Mouse (Mus musculus): ENCODE data around the gene Cryzl2. TPM values are rescaled to one million over a fixed set of nuclear protein-coding genes. Genes with fewer than 3 reads are reported as not detected.

Gene Cryzl2
- total and polyA plus RNA-seq, 3 experiments = 8.4 to 15.2 (median 9.5) TPM

- WGBS = 85% methylated on average over 6 of the region's 6 CpGs
- Histone ChIP-seq H3K4me1 (ENCODE audit: control insufficient read depth, insufficient read depth, low read length) (no peaks in the 10 kb centered on the region), H3K27me3 (ENCODE audit: control insufficient read depth, insufficient read depth, low read length) (peaks cover 6% of the 10 kb centered on the region), H3K27ac (no peak overlapping the region), H3K9ac (ENCODE audit: low read depth, low read length) (no peak overlapping the region), H3K36me3 (ENCODE audit: control insufficient read depth, insufficient read depth, low read length) (no peaks in the 10 kb centered on the region), H3K79me2 (replicated peaks; ENCODE audit: control insufficient read depth, insufficient read depth, low read length) (0 out of 2 replicates have a peak, but pooled peaks cover 3% of the 10 kb centered on the region), H3K4me3 (no peak overlapping the region)
- no peak for DNase-seq
- intact Hi-C loops (cut with DNase I) = no loop called here
- TF ChIP-seq CTCF (IDR thresholded peaks at IDR 0.05) (no peak), EP300 (IDR thresholded peaks at IDR 0.05; ENCODE audit: insufficient read depth, low read depth, low read length) (no peak), POLR2A (IDR thresholded peaks at IDR 0.05; ENCODE audit: insufficient read depth, low read depth, low read length) (no peak)
Observed at GRCm38 (mm10) chr1:157503071-157503470, 44.7 kb downstream of the Cryzl2 start.

DNA sequence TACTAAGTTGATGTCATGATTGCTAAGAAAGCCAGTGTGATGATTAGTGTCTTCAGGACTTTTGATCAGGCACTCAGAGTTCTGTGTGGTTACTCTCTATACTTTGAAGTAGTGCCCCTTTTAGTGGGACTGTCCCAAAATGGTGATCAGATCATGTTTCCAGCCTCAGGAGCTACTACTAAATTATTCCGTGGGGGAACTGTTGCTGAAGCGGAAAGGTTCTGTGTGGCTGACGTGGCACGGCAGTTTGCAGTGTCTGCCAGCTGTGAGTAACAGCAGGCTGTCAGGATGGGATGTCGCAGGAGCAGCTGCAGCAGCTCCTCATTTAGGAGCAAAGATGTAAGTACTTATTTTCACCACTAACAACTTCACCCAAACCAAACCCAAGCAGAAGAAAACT, 48.1 kb downstream of the Cryzl2 start, which contains the start of gene Sec16b:
Sec16b (plus strand) TSS at position 207 of the 400 bp plus-strand sequence.
- H3K4me3 ChIP-seq = no peak within 1 kb of the TSS
- H3K27ac ChIP-seq = peak within 1 kb of the TSS; percentile 12
- H3K9ac ChIP-seq (ENCODE audit: low read depth, low read length) = no peak within 1 kb of the TSS
- no peaks in the 10 kb centered on the region for H3K4me1 ChIP-seq (ENCODE audit: control insufficient read depth, insufficient read depth, low read length)
- no peaks in the 10 kb centered on the region for H3K79me2 ChIP-seq (replicated peaks; ENCODE audit: control insufficient read depth, insufficient read depth, low read length)
- TF ChIP-seq EP300 (IDR thresholded peaks at IDR 0.05; ENCODE audit: insufficient read depth, low read depth, low read length) (no peak), POLR2A (IDR thresholded peaks at IDR 0.05; ENCODE audit: insufficient read depth, low read depth, low read length) (peak; percentile 57), CTCF (IDR thresholded peaks at IDR 0.05) (no peak)
- intact Hi-C loops (cut with DNase I) = no loop called here
- peak; percentile 50 to 67 for DNase-seq
- 46% methylated on average over 5 of the region's 5 CpGs for WGBS
- H3K27me3 ChIP-seq (ENCODE audit: control insufficient read depth, insufficient read depth, low read length) = no peaks in the 10 kb centered on the region
- no peaks in the 10 kb centered on the region for H3K36me3 ChIP-seq (ENCODE audit: control insufficient read depth, insufficient read depth, low read length)

DNA sequence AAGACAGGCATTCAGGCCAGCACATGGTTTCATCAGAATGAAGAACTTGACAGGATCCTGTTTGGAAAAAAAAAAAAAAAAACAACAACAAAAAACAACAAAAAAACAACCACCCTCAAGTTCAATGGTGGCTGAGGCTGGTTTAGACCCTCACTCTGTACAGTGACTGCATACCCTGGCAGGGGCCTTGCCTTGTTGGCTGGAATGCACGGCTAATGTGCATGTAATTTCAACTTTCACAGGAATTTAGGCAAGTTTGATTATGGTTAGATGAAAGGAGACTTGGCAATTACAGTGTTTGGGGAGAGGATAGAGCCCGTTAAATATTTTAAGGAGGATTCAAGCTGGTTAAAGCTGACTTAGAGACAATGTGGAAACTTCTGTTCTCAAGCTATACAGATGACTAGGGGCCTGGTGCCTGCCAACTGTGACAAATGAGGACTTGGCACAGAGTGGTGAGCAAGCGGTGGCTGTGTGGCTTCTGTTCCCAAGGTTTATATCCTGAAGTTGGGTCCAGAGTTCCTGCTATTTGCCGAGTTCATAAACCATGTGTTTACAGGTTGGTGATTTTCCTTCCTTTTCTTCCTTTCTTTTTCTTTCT, 48.7 kb downstream of the Cryzl2 start:
- intact Hi-C loops (cut with DNase I) = no loop called here
- H3K9ac ChIP-seq (ENCODE audit: low read depth, low read length) = no peak overlapping the region
- H3K27ac ChIP-seq = peak overlapping the region; percentile 12
- WGBS = 58% methylated on average over 4 of the region's 4 CpGs
- H3K4me3 ChIP-seq = no peak overlapping the region
- no peaks in the 10 kb centered on the region for H3K36me3 ChIP-seq (ENCODE audit: control insufficient read depth, insufficient read depth, low read length)
- no peaks in the 10 kb centered on the region for H3K27me3 ChIP-seq (ENCODE audit: control insufficient read depth, insufficient read depth, low read length)
- TF ChIP-seq POLR2A (IDR thresholded peaks at IDR 0.05; ENCODE audit: insufficient read depth, low read depth, low read length) = no peak
- TF ChIP-seq CTCF (IDR thresholded peaks at IDR 0.05) = no peak
- no peak for DNase-seq
- H3K4me1 ChIP-seq (ENCODE audit: control insufficient read depth, insufficient read depth, low read length) = no peaks in the 10 kb centered on the region
- H3K79me2 ChIP-seq (replicated peaks; ENCODE audit: control insufficient read depth, insufficient read depth, low read length) = no peaks in the 10 kb centered on the region

DNA sequence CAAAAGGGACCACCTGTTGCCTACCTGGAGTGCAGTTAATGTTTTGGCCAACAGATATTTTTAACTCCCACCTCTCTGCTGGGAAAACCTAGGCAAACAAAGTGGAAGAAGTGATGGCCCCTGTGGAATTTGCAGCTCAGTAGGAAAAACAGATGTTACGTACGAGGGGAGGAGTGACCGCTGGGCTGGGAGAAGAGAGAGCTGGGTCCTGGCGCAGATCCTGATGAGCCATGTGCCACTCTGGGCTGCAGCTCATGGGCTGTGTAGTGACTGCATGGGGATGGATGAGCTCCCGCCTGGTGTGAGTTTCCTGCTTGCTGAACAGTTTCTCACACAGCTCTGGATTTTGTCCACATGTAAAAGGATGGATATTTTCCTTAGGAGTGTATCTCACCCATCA, 49.4 kb downstream of the Cryzl2 start:
- WGBS = 48% methylated on average over 5 of the region's 5 CpGs
- Histone ChIP-seq H3K79me2 (replicated peaks; ENCODE audit: control insufficient read depth, insufficient read depth, low read length) (no peaks in the 10 kb centered on the region), H3K27ac (no peak overlapping the region)

DNA sequence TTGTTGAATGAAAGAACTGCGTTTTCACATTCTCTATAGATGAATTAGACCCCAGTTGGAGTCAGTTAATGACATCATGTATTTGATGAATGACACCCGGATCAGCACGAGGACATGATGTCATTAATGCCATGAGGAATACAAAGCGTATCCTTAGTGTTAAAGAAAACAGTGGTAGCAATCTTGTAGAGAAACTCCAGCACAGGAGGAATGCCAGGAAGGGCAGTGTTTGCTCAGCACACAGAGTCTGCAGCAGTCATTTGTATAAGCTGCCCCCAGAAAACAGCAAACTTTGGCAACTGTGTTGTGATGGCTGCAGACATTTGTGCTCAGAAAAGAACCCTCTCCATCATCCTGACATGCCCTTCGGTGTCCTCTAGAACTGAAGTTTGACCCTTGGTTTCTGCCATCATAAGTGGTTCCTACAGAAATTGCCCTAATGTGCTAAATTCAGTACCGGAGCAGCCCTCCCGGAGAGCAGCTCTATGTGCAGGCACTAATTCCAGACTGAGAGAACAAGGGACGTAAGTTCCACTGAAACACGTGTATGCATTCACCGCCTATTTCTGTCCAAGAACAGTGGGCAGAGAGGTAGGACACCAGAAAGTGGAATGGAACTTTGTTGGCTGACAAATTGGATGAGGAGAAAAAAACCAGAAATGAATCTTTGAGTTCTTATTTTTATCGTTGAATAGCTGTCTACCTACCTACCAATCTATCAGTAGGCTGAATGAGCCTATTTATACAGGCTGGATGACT, 54.5 kb downstream of the Cryzl2 start:
- intact Hi-C loops (cut with DNase I) = no loop called here

More for the DNA sequence above, 49.4 kb downstream of the Cryzl2 start:
- no peak overlapping the region for H3K9ac ChIP-seq (ENCODE audit: low read depth, low read length)
- no peaks in the 10 kb centered on the region for H3K36me3 ChIP-seq (ENCODE audit: control insufficient read depth, insufficient read depth, low read length)
- TF ChIP-seq POLR2A (IDR thresholded peaks at IDR 0.05; ENCODE audit: insufficient read depth, low read depth, low read length) (no peak), EP300 (IDR thresholded peaks at IDR 0.05; ENCODE audit: insufficient read depth, low read depth, low read length) (no peak), CTCF (IDR thresholded peaks at IDR 0.05) (no peak)
- no peak overlapping the region for H3K4me3 ChIP-seq
- DNase-seq = peak; percentile 47 to 59
- no peaks in the 10 kb centered on the region for H3K4me1 ChIP-seq (ENCODE audit: control insufficient read depth, insufficient read depth, low read length)
- no peaks in the 10 kb centered on the region for H3K27me3 ChIP-seq (ENCODE audit: control insufficient read depth, insufficient read depth, low read length)
- intact Hi-C loops (cut with DNase I) = no loop called here

DNA sequence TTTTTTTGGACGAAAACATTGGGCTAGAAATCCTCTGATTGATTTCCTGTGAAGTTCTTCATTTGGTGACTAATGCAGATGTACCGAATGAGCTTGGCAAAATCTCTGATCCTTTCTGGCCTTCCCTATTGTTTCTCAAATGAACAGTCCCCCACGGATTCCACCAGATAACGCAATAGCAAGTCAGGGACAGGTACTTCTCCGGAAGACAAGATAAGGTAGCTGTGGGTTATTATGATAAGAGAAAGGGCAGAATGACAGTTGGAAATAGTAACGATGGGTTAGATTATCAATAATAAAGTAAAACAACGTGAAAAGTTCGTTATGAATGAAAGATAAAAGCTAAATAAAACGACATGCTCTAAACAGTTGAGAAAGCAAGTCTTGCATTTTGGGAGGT, 55.2 kb downstream of the Cryzl2 start:
- TF ChIP-seq POLR2A (IDR thresholded peaks at IDR 0.05; ENCODE audit: insufficient read depth, low read depth, low read length) (no peak), EP300 (IDR thresholded peaks at IDR 0.05; ENCODE audit: insufficient read depth, low read depth, low read length) (no peak), CTCF (IDR thresholded peaks at IDR 0.05) (no peak)
- DNase-seq = no peak
- WGBS = 44% methylated on average over 9 of the region's 9 CpGs

More for the DNA sequence above, 54.5 kb downstream of the Cryzl2 start:
- H3K27me3 ChIP-seq (ENCODE audit: control insufficient read depth, insufficient read depth, low read length) = no peaks in the 10 kb centered on the region
- no peak overlapping the region for H3K27ac ChIP-seq
- no peak overlapping the region for H3K9ac ChIP-seq (ENCODE audit: low read depth, low read length)
- no peaks in the 10 kb centered on the region for H3K36me3 ChIP-seq (ENCODE audit: control insufficient read depth, insufficient read depth, low read length)
- no peaks in the 10 kb centered on the region for H3K4me1 ChIP-seq (ENCODE audit: control insufficient read depth, insufficient read depth, low read length)
- no peak overlapping the region for H3K4me3 ChIP-seq
- no peaks in the 10 kb centered on the region for H3K79me2 ChIP-seq (replicated peaks; ENCODE audit: control insufficient read depth, insufficient read depth, low read length)
- TF ChIP-seq CTCF (IDR thresholded peaks at IDR 0.05) (no peak), POLR2A (IDR thresholded peaks at IDR 0.05; ENCODE audit: insufficient read depth, low read depth, low read length) (no peak), EP300 (IDR thresholded peaks at IDR 0.05; ENCODE audit: insufficient read depth, low read depth, low read length) (no peak)
- WGBS = 64% methylated on average over 11 of the region's 11 CpGs
- DNase-seq = no peak

More for the DNA sequence above, 55.2 kb downstream of the Cryzl2 start:
- Histone ChIP-seq H3K79me2 (replicated peaks; ENCODE audit: control insufficient read depth, insufficient read depth, low read length) (no peaks in the 10 kb centered on the region), H3K36me3 (ENCODE audit: control insufficient read depth, insufficient read depth, low read length) (no peaks in the 10 kb centered on the region), H3K27ac (no peak overlapping the region), H3K4me3 (no peak overlapping the region), H3K9ac (ENCODE audit: low read depth, low read length) (no peak overlapping the region), H3K4me1 (ENCODE audit: control insufficient read depth, insufficient read depth, low read length) (0 out of 2 replicates have a peak, but pooled peaks cover 2% of the 10 kb centered on the region), H3K27me3 (ENCODE audit: control insufficient read depth, insufficient read depth, low read length) (no peaks in the 10 kb centered on the region)
- intact Hi-C loops (cut with DNase I) = no loop called here
